Mouse (Mus musculus) gastrocnemius, postnatal 4 days (tissue): ENCODE measurements around the gene Zmym4. TPM values are rescaled to one million over a fixed set of nuclear protein-coding genes. Genes with fewer than 3 reads are reported as not detected.

Source experiments
- DNase-seq, 2 experiments: peaks; one replicate each; pipeline ENCODE4 v3.0.0; 2021 to 2022; ENCODE audit warnings: low spot score in 2 of 2, mixed read lengths in 2 of 2
- total RNA-seq, 2 experiments: library from RNA; stranded (reverse); gene quantifications; 2 replicates each; pipeline ENCODE4 v1.2.3; 2021

The Zmym4 gene
- total RNA-seq, 2 experiments from 2014 or later = 39.7 to 41.6 TPM

DNA sequence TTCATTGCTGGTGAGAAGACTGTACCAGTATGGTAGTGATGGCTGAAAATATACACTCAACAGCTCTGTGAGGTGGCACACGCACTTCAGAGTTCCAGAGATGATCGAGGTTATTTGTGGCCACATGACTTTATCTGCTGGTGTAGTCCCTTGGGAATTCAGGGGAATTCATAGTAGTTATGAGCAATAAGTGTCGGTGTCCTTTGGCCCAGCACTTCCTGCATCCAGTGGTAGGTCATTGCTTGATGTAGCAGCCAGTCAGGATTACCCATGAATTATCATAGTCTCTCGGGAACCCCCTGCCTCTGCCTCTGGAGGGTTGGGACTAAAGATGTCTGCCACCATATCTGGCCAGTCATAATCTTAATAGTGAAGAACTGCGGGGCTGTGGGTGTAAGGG lies 144.0 kb downstream of the Zmym4 start:
- no peak for DNase-seq

DNA sequence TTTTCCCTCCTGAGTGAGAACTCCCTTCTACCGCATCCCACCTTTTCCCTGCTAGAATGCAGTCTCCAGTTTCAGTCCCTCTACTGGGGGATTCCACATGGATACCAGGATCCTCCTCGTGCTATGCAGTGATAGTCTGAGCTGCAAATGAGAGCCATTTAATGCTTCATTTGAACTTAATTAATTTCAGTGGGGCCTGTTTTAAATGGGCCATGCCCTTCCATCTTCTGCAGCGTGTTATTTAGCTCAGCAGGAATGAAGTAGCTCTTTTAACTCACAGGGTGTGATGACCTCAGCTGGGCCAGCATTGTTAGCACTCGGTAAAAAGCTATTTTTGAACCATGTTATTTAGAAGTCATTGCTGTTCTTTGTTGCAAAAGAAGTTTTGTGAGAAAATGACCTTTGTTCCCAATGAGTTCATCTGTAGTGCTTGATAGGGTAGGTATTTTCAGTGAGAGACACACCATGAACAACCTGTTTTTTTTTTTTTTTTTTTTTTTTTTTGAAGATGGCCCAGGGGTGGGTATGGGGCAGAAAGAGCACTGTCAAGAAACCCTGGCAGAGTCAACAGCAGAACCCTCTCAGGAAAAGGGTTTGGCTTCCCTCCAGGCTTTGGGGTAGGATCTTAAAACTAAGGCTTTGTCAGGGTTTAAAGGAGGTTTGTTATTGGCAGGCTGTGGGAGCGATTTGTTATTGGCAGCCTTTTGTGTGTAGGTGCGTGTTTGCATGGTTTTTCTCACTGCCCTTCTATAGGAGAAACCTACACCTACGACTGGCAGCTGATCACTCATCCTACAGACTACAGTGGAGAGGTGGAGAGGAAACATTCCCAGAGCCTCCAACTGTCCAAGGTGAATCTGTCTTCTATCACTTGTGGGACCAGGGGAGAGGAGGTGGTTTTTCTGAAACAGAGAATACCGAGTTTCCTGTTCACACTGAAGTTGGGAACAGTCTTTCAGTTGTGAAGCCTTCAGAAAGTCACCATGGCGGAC lies 144.7 kb downstream of the Zmym4 start:
- no peak for DNase-seq

DNA sequence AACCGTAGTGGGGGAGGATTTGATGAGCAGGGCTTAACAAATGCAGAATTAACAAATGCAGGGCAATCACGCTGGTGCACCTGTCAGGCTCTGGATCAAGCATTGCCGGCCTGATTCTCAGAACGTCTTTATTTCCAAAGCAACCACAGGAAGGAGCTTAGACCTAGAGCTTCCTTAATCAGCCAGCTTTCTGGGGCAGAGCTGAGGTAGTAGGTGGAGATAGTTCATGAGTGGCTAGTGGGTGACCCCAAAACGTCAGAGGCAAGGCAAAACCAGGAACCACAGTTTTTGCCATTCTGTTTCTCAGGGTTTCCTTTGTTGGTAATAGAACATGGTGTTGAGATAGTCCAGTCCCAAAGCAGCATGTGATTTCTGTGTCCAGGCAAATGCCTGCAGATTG lies 153.1 kb downstream of the Zmym4 start:
- DNase-seq = no peak

DNA sequence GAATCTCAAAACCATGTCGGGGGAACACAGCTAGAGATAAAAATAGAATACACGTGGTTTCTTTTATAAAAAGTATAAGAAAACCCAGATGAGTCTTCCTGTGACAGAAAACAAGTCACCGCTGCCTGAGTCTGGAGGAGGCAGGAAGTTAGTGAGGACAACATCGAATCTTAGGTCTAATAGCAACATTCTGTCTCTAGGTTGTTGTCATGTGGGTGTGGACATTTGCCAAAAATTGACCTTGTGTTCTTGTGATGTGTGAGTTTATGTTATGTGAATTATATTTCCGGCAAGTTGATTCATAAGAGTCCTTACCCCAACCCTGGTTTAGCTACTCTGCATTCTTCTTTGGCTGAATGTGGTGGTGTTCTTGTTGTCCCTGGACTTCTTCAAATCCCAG lies 154.7 kb downstream of the Zmym4 start:
- DNase-seq = no peak

Other genes starting within 250 kb of the Zmym4 start
- not detected for gene Tfap2e, start 231.9 kb downstream of the Zmym4 start, total RNA-seq
- gene Ncdn, start 214.7 kb downstream of the Zmym4 start, total RNA-seq = 10 to 100 TPM; 18.8 to 19.4 TPM
- 10 to 100 TPM; 28.6 to 30.6 TPM for gene AU040320, start 214.6 kb downstream of the Zmym4 start, total RNA-seq
- gene Sfpq, start 53.2 kb upstream of the Zmym4 start, total RNA-seq = 100 to 1,000 TPM; 171 to 250 TPM
- gene Zmym1, start 93.0 kb upstream of the Zmym4 start, total RNA-seq = 1 to 10 TPM; 6.8 to 6.9 TPM
- gene Zmym6, start 109.2 kb upstream of the Zmym4 start, total RNA-seq = 10 to 100 TPM; 12.4 to 12.7 TPM
- 1 to 10 TPM; 1.0 to 3.4 TPM for gene Tmem35b, start 155.6 kb upstream of the Zmym4 start, total RNA-seq
- 1 to 10 TPM; 1.2 to 1.7 TPM for gene Dlgap3, start 201.1 kb upstream of the Zmym4 start, total RNA-seq